Mouse (Mus musculus): ENCODE results near the gene Tmem165. TPM values are rescaled to one million over a fixed set of nuclear protein-coding genes. Genes with fewer than 3 reads are reported as not detected.

The Tmem165 gene
- polyA plus RNA-seq (2012; ENCODE audit: insufficient read depth, insufficient read length, low replicate concordance, missing spikeins): not detected in 2 replicates

- peaks cover 9% of the 10 kb centered on the region for H3K4me1 ChIP-seq (ENCODE audit: control insufficient read depth, insufficient read depth, low read length)
- H3K27ac ChIP-seq (ENCODE audit: insufficient read depth, low read depth, low read length): 0 out of 2 replicates have a peak within 1 kb of the TSS, but pooled peaks have one; percentile 27
- peak within 1 kb of the TSS; percentile 90 for H3K4me3 ChIP-seq (ENCODE audit: insufficient read depth, low read depth, low read length)
- under 1% methylated on average over 62 of the region's 62 CpGs for WGBS
- TF ChIP-seq CTCF (IDR thresholded peaks at IDR 0.05; ENCODE audit: insufficient read depth, low read depth, low read length) (no peak), POLR2A (IDR thresholded peaks at IDR 0.05; ENCODE audit: insufficient read depth, low read depth, low read length) (peak; percentile 67)
Observed at GRCm38 (mm10) chr5:76183750-76184261, at the start of gene Tmem165. Gene Tmem165 (plus strand): TSS chr5:76183880.

DNA sequence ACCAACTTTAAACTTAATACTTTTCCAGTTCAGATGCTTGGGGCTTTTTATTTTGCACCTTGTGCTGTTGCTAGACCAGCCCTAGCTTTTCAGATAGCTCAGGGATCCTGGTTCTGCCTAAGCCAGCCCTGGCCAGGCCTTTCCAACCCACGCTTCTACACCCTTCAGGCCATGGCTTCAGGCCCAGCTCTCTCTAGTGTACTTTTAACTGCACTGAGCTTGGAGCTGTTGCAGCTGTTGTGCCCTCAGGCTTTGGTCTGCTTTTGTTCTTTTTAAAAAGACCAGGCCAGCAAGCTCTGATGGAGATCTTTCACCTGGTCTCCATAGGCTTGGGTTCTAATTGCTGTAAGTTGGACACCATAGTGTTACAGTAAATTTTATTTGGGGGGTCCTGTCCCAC, 48.0 kb upstream of the Tmem165 start:
- TF ChIP-seq CTCF (IDR thresholded peaks at IDR 0.05; ENCODE audit: insufficient read depth, low read depth, low read length) (no peak), POLR2A (IDR thresholded peaks at IDR 0.05; ENCODE audit: insufficient read depth, low read depth, low read length) (no peak)
- Histone ChIP-seq H3K4me3 (ENCODE audit: insufficient read depth, low read depth, low read length) (no peak overlapping the region), H3K4me1 (ENCODE audit: control insufficient read depth, insufficient read depth, low read length) (no peaks in the 10 kb centered on the region), H3K27ac (ENCODE audit: insufficient read depth, low read depth, low read length) (no peak overlapping the region)
- 74% methylated on average over 1 of the region's 1 CpGs for WGBS

DNA sequence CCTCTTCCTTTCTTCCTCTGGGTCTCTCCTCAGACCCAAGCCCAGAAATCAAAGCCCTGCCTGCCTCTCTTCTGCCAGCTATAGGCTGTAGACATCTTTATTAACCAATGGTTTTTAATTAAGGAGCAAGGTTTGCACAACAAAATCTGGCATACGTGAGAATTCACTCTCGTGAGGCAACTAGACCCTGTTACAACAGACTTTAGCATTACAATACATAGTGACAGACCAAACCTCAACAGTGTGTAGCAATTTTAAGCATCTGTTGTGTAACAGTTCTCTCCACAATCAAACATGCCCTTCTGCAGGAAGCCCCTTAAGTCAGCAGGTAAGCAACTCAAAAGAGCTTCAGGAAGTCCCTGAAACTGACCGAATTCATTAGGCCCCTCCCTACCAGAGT, 47.4 kb upstream of the Tmem165 start:
- Histone ChIP-seq H3K27ac (ENCODE audit: insufficient read depth, low read depth, low read length) (no peak overlapping the region), H3K4me1 (ENCODE audit: control insufficient read depth, insufficient read depth, low read length) (no peaks in the 10 kb centered on the region), H3K4me3 (ENCODE audit: insufficient read depth, low read depth, low read length) (no peak overlapping the region)
- WGBS: 88% methylated on average over 3 of the region's 3 CpGs
- no peak for TF ChIP-seq POLR2A (IDR thresholded peaks at IDR 0.05; ENCODE audit: insufficient read depth, low read depth, low read length)
- TF ChIP-seq CTCF (IDR thresholded peaks at IDR 0.05; ENCODE audit: insufficient read depth, low read depth, low read length): no peak

DNA sequence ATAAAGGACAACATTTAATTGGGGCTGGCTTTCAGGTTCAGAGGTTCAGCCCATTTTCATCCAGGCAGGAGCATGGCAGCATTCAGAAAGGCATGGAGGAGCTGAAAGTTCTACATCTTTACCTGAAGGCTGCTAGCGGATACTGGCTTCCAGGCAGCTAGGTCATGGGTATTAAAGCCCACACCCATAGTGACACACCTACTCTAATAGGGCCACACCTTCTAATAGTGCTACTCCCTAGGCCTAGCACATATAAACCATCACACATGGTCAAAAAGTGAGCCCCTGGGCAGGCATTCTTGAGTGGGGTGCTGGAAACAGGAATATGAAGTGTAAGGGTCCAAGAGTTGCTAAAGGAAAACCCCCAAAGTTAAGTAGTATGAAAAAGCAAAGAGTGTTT, 46.1 kb upstream of the Tmem165 start:
- H3K4me1 ChIP-seq (ENCODE audit: control insufficient read depth, insufficient read depth, low read length): no peaks in the 10 kb centered on the region
- TF ChIP-seq CTCF (IDR thresholded peaks at IDR 0.05; ENCODE audit: insufficient read depth, low read depth, low read length) (no peak), POLR2A (IDR thresholded peaks at IDR 0.05; ENCODE audit: insufficient read depth, low read depth, low read length) (no peak)
- 97% methylated on average over 1 of the region's 1 CpGs for WGBS
- H3K4me3 ChIP-seq (ENCODE audit: insufficient read depth, low read depth, low read length): no peak overlapping the region
- no peak overlapping the region for H3K27ac ChIP-seq (ENCODE audit: insufficient read depth, low read depth, low read length)

GRCm38 (mm10) chr5:76138071-76138470, 45.6 kb upstream of the Tmem165 start:
- Histone ChIP-seq H3K4me1 (ENCODE audit: control insufficient read depth, insufficient read depth, low read length) (no peaks in the 10 kb centered on the region), H3K4me3 (ENCODE audit: insufficient read depth, low read depth, low read length) (no peak overlapping the region), H3K27ac (ENCODE audit: insufficient read depth, low read depth, low read length) (no peak overlapping the region)
- no peak for TF ChIP-seq POLR2A (IDR thresholded peaks at IDR 0.05; ENCODE audit: insufficient read depth, low read depth, low read length)
- TF ChIP-seq CTCF (IDR thresholded peaks at IDR 0.05; ENCODE audit: insufficient read depth, low read depth, low read length): no peak
- WGBS: 86% methylated on average over 1 of the region's 1 CpGs

DNA sequence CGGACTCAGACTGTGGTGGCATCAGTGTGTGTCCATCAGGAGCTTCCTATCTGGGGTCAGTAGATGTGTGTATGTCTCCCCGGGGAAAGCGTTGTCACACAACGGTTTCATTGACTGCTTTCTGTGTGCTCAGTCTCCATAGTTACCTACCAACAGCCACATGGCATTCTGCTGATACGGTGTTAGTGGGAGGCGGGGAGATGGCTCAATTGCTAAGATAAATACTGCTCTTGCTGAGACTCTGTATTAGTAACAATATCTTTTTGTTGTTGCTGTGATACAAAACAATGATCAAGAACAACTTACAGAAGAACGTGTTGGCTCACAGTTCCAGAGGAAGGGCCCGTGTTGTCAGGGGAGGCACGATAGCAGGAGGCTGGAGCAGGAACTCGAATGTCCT, 45.2 kb upstream of the Tmem165 start:
- TF ChIP-seq CTCF (IDR thresholded peaks at IDR 0.05; ENCODE audit: insufficient read depth, low read depth, low read length) (no peak), POLR2A (IDR thresholded peaks at IDR 0.05; ENCODE audit: insufficient read depth, low read depth, low read length) (no peak)
- Histone ChIP-seq H3K4me1 (ENCODE audit: control insufficient read depth, insufficient read depth, low read length) (no peaks in the 10 kb centered on the region), H3K27ac (ENCODE audit: insufficient read depth, low read depth, low read length) (no peak overlapping the region), H3K4me3 (ENCODE audit: insufficient read depth, low read depth, low read length) (no peak overlapping the region)
- 63% methylated on average over 10 of the region's 10 CpGs for WGBS

- WGBS: 46% methylated on average over 7 of the region's 7 CpGs
- Histone ChIP-seq H3K4me3 (ENCODE audit: insufficient read depth, low read depth, low read length) (no peak overlapping the region), H3K4me1 (ENCODE audit: control insufficient read depth, insufficient read depth, low read length) (no peaks in the 10 kb centered on the region), H3K27ac (ENCODE audit: insufficient read depth, low read depth, low read length) (0 out of 2 replicates have a peak overlapping the region, but pooled peaks have one; percentile 17)
- no peak for TF ChIP-seq POLR2A (IDR thresholded peaks at IDR 0.05; ENCODE audit: insufficient read depth, low read depth, low read length)
- TF ChIP-seq CTCF (IDR thresholded peaks at IDR 0.05; ENCODE audit: insufficient read depth, low read depth, low read length): no peak
Observed at GRCm38 (mm10) chr5:76139171-76139671, 44.5 kb upstream of the Tmem165 start.

DNA sequence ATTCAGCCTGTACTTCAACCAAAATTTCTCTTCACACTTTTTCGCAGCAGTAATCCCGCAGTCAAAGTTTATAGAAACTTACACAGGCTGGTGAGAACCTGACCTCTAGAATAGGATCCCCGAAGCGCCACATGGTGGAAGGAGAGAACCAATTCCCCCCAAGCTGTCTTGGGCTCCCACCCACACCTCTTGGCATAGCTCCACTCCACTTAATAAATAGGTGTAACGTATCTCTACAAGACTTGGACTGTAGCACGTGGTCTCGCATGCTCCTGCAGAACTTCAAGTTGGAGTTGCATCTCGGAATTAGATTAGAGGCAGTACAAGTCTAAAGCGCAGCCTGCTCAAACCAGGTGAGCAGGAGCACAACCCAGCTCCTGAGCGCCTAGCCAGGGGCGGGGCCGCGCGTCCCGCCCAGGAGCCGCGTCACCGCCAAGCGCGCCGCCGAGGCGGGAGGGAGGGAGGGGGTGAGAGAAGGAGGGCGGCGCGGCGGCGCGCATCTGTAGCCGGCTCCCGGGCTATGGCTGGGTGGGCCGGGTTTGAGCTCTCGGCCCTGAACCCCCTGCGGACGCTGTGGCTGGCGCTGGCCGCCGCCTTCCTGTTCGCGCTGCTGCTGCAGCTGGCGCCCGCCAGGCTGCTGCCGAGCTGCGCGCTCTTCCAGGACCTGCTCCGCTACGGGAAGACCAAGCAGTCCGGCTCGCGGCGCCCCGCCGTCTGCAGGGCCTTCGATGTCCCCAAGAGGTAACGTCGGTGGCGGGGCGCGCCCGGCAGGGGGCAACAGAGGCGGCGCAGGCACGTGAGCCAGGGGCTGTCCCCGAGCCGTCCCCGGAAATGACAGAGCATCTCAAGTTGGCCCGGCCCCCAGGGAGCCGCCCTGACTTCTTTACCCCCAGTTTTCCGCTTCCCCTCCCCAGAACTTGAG, 43.6 kb upstream of the Tmem165 start, which contains the start of gene Srd5a3:
Gene Srd5a3 (plus strand): TSS at position 464 of the 922 bp plus-strand sequence.
- no peaks in the 10 kb centered on the region for H3K4me1 ChIP-seq (ENCODE audit: control insufficient read depth, insufficient read depth, low read length)
- WGBS: 2% methylated on average over 59 of the region's 69 CpGs
- TF ChIP-seq POLR2A (IDR thresholded peaks at IDR 0.05; ENCODE audit: insufficient read depth, low read depth, low read length) (peak; percentile 28; the same call in 1 of the 2 replicates), CTCF (IDR thresholded peaks at IDR 0.05; ENCODE audit: insufficient read depth, low read depth, low read length) (peak; percentile 64)

DNA sequence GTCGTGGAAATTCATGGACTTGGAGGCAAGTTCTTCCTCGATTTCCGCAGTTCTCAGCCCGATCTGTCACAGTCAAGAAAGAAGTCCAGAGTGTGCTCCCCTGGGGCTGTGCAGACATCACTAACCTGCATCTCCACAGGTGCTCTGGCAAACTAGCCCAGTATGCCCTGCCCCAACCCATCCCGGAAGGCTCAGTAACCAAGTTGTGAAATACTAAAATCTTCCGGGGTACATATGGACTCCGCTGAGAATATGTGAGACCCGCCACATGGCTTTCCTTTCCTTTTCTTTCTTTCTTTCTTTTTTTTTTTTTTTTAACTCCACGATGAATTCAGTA, 43.0 kb upstream of the Tmem165 start:
- H3K4me1 ChIP-seq (ENCODE audit: control insufficient read depth, insufficient read depth, low read length): no peaks in the 10 kb centered on the region
- H3K27ac ChIP-seq (ENCODE audit: insufficient read depth, low read depth, low read length): no peak overlapping the region
- TF ChIP-seq POLR2A (IDR thresholded peaks at IDR 0.05; ENCODE audit: insufficient read depth, low read depth, low read length): no peak
- TF ChIP-seq CTCF (IDR thresholded peaks at IDR 0.05; ENCODE audit: insufficient read depth, low read depth, low read length): no peak
- 7% methylated on average over 9 of the region's 9 CpGs for WGBS
- peak overlapping the region; percentile 55 for H3K4me3 ChIP-seq (ENCODE audit: insufficient read depth, low read depth, low read length)

More for the DNA sequence above, 43.6 kb upstream of the Tmem165 start, which contains the start of gene Srd5a3:
- H3K4me3 ChIP-seq (ENCODE audit: insufficient read depth, low read depth, low read length): peak within 1 kb of the TSS; percentile 55
- H3K27ac ChIP-seq (ENCODE audit: insufficient read depth, low read depth, low read length): 0 out of 2 replicates have a peak within 1 kb of the TSS, but pooled peaks have one; percentile 17
